Mouse (Mus musculus): ENCODE measurements around the gene Cnih3.

Cnih3 gene

GRCm38 (mm10) chr1:181353200-181354097 lies 1.0 kb downstream of the Cnih3 start:
- DNase-seq (ENCODE audit: low read depth, low spot score) = peak; percentile 67

GRCm38 (mm10) chr1:181355683-181356082 lies 3.3 kb downstream of the Cnih3 start:
- no peak for DNase-seq (ENCODE audit: low read depth, low spot score)

GRCm38 (mm10) chr1:181357870-181358269 lies 5.4 kb downstream of the Cnih3 start:
- DNase-seq (ENCODE audit: low read depth, low spot score) = no peak

- DNase-seq (ENCODE audit: low read depth, low spot score) = no peak
These were observed 6.1 kb downstream of the Cnih3 start for GRCm38 (mm10) chr1:181358526-181358925.

- no peak for DNase-seq (ENCODE audit: low read depth, low spot score)
These were observed 8.3 kb downstream of the Cnih3 start for GRCm38 (mm10) chr1:181360732-181361131.

- DNase-seq (ENCODE audit: low read depth, low spot score) = no peak
These were observed 11.6 kb downstream of the Cnih3 start for GRCm38 (mm10) chr1:181364025-181364424.

GRCm38 (mm10) chr1:181365376-181365775 lies 12.9 kb downstream of the Cnih3 start:
- DNase-seq (ENCODE audit: low read depth, low spot score) = no peak

- no peak for DNase-seq (ENCODE audit: low read depth, low spot score)
These were observed 16.6 kb downstream of the Cnih3 start for GRCm38 (mm10) chr1:181368789-181369570.

- no peak for DNase-seq (ENCODE audit: low read depth, low spot score)
These were observed 17.9 kb downstream of the Cnih3 start for GRCm38 (mm10) chr1:181370370-181370769.

GRCm38 (mm10) chr1:181371226-181371625 lies 18.8 kb downstream of the Cnih3 start:
- no peak for DNase-seq (ENCODE audit: low read depth, low spot score)

GRCm38 (mm10) chr1:181372306-181372705 lies 19.9 kb downstream of the Cnih3 start:
- DNase-seq (ENCODE audit: low read depth, low spot score) = no peak

GRCm38 (mm10) chr1:181374627-181375374 lies 22.4 kb downstream of the Cnih3 start:
- no peak for DNase-seq (ENCODE audit: low read depth, low spot score)

- DNase-seq (ENCODE audit: low read depth, low spot score) = no peak
These were observed 24.0 kb downstream of the Cnih3 start for GRCm38 (mm10) chr1:181376431-181376830.

- DNase-seq (ENCODE audit: low read depth, low spot score) = peak; percentile 72
These were observed 27.2 kb downstream of the Cnih3 start for GRCm38 (mm10) chr1:181379664-181380063.

- DNase-seq (ENCODE audit: low read depth, low spot score) = no peak
These were observed 29.1 kb downstream of the Cnih3 start for GRCm38 (mm10) chr1:181381410-181382010.

GRCm38 (mm10) chr1:181389264-181389663 lies 36.8 kb downstream of the Cnih3 start:
- DNase-seq (ENCODE audit: low read depth, low spot score) = no peak

- no peak for DNase-seq (ENCODE audit: low read depth, low spot score)
These were observed 40.1 kb downstream of the Cnih3 start for GRCm38 (mm10) chr1:181392489-181392888.

- DNase-seq (ENCODE audit: low read depth, low spot score) = no peak
These were observed 41.1 kb downstream of the Cnih3 start for GRCm38 (mm10) chr1:181393250-181394149.

- DNase-seq (ENCODE audit: low read depth, low spot score) = no peak
These were observed 42.9 kb downstream of the Cnih3 start for GRCm38 (mm10) chr1:181395234-181395828.

GRCm38 (mm10) chr1:181399179-181399578 lies 46.8 kb downstream of the Cnih3 start:
- DNase-seq (ENCODE audit: low read depth, low spot score) = no peak

Data from R1 (cell line).